Mouse (Mus musculus): ENCODE measurements around the gene Ino80d. TPM values are rescaled to one million over a fixed set of nuclear protein-coding genes. Genes with fewer than 3 reads are reported as not detected.
A peak's percentile ranks its signal among the peaks of the same experiment; 100 is the strongest.

Ino80d gene
- polyA plus RNA-seq, 1 experiment: 11.5 TPM

DNA sequence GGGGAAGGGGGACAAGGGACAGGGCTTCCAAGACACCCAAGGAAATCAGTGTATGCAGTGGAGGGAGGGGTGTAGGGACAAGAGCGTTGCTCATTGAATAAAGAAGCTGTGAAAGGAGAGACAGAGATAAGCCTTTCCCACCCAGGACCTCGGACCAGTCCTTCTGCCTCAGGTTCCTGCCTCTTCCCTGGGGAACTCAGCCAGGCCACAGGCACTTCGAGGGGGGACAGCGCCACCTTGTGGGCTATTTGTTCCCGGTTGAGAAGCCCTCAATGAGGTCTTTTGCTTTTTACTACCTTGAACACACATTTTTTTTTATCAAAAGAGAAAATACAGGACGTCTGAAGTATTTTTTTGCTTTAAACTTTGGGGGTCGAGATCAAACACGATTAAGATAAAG, 185.0 kb downstream of the Ino80d start:
- 0 out of 2 replicates have a peak, but pooled peaks cover 1% of the 10 kb centered on the region for H3K4me1 ChIP-seq (ENCODE audit: control insufficient read depth, insufficient read depth, insufficient read length, low read length)
- 8% methylated on average over 8 of the region's 8 CpGs for WGBS

DNA sequence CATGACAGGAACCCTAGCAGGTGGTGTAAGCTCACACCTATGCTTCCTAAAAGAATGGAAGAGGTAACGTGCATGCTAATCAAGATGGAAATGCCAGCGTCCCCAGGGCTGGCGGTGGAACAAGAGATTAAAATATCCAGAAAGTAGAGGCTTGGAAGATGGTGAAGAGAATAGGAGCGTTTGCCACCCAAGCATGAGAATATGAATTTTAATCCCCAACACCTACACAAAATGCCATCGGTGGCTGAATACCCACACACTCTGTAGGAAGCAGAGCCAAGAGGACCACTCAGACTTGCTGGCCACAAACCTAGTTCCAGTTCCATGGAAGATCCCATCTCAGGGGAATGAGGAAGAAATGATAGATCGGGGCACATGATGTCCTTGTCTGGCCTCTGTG, 195.2 kb downstream of the Ino80d start:
- H3K4me3 ChIP-seq (ENCODE audit: low read depth, low read length): no peak overlapping the region
- no peaks in the 10 kb centered on the region for H3K4me1 ChIP-seq (ENCODE audit: control insufficient read depth, insufficient read depth, insufficient read length, low read length)
- TF ChIP-seq CTCF (IDR thresholded peaks at IDR 0.05; ENCODE audit: extremely low read depth, insufficient read length, insufficient replicate concordance, low read depth, low read length) (no peak), POLR2A (IDR thresholded peaks at IDR 0.05; ENCODE audit: low read depth, low read length) (no peak)
- H3K27ac ChIP-seq (ENCODE audit: insufficient read depth, low read depth, low read length): no peak overlapping the region
- H3K36me3 ChIP-seq (ENCODE audit: control insufficient read depth, insufficient read depth, low read length): no peaks in the 10 kb centered on the region
- 89% methylated on average over 6 of the region's 6 CpGs for WGBS
- H3K27me3 ChIP-seq (ENCODE audit: control insufficient read depth, insufficient read depth, low read length): no peaks in the 10 kb centered on the region

More for the DNA sequence above, 185.0 kb downstream of the Ino80d start:
- H3K27ac ChIP-seq (ENCODE audit: insufficient read depth, low read depth, low read length): no peak overlapping the region
- TF ChIP-seq CTCF (IDR thresholded peaks at IDR 0.05; ENCODE audit: extremely low read depth, insufficient read length, insufficient replicate concordance, low read depth, low read length) (peak; percentile 74), POLR2A (IDR thresholded peaks at IDR 0.05; ENCODE audit: low read depth, low read length) (no peak)
- no peak overlapping the region for H3K4me3 ChIP-seq (ENCODE audit: low read depth, low read length)
- H3K36me3 ChIP-seq (ENCODE audit: control insufficient read depth, insufficient read depth, low read length): no peaks in the 10 kb centered on the region
- no peaks in the 10 kb centered on the region for H3K27me3 ChIP-seq (ENCODE audit: control insufficient read depth, insufficient read depth, low read length)

DNA sequence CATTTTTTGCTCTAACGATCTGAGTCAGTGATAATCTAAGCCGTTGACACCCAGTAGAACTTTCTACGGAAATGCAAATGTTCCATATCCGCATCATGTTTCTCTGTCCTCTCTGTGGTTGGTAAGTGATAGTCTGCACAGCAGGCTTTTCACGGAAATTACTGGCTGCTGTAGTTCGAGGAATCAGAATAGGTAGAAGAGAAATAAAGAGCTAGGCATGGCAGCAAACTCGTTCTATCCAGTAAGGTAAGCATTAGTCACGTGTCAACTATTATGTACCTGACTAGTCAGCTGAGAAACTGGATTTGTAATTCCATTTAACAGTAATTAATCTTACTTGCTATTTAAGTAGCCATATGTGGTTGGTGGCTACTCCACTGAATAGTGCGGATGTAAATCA, 197.9 kb downstream of the Ino80d start:
- no peaks in the 10 kb centered on the region for H3K27me3 ChIP-seq (ENCODE audit: control insufficient read depth, insufficient read depth, low read length)
- H3K4me1 ChIP-seq (ENCODE audit: control insufficient read depth, insufficient read depth, insufficient read length, low read length): no peaks in the 10 kb centered on the region
- H3K4me3 ChIP-seq (ENCODE audit: low read depth, low read length): no peak overlapping the region
- H3K27ac ChIP-seq (ENCODE audit: insufficient read depth, low read depth, low read length): no peak overlapping the region
- TF ChIP-seq CTCF (IDR thresholded peaks at IDR 0.05; ENCODE audit: extremely low read depth, insufficient read length, insufficient replicate concordance, low read depth, low read length) (no peak), POLR2A (IDR thresholded peaks at IDR 0.05; ENCODE audit: low read depth, low read length) (no peak)
- H3K36me3 ChIP-seq (ENCODE audit: control insufficient read depth, insufficient read depth, low read length): no peaks in the 10 kb centered on the region
- WGBS: 81% methylated on average over 9 of the region's 9 CpGs

DNA sequence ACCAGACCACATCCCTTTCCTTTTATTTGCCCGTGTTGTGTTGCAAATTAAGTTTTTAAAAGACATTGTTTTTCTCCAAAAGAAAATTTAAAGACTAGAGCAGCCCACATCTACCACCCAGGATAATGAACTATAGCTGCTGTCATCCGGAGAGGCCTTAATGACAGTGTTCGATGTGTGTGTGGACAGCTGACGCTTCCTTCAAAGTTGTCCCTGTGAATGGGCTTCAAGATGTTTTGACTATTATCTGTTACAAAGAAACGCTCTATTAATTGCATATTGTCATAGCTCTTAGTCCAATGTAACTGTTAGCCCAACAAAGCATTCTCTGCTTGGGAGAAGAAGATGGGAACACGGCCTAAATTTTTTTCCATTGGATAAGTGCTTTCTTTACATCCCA, 200.0 kb downstream of the Ino80d start:
- no peaks in the 10 kb centered on the region for H3K27me3 ChIP-seq (ENCODE audit: control insufficient read depth, insufficient read depth, low read length)
- no peak overlapping the region for H3K4me3 ChIP-seq (ENCODE audit: low read depth, low read length)

DNA sequence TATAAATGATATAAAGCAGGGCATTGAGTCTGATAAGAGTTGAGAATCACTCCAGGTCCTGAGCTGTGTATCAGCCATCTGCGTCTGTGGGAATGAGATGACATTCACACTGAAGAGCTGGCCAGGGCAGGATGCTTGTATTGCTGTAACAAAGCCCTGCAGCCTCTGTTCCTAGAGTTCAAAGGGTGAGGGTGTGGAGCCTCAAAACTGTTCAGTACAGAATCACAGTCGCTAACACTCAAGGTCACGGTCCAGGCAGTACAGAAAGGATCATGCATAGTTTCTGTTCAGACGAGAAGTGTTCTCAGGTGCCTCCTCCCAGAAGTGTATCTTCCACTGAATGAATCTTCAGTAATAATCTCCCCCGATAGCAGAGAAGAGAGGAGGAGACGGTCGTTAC, 203.0 kb downstream of the Ino80d start:
- Histone ChIP-seq H3K27ac (ENCODE audit: insufficient read depth, low read depth, low read length) (no peak overlapping the region), H3K4me3 (ENCODE audit: low read depth, low read length) (no peak overlapping the region), H3K4me1 (ENCODE audit: control insufficient read depth, insufficient read depth, insufficient read length, low read length) (no peaks in the 10 kb centered on the region), H3K27me3 (ENCODE audit: control insufficient read depth, insufficient read depth, low read length) (no peaks in the 10 kb centered on the region), H3K36me3 (ENCODE audit: control insufficient read depth, insufficient read depth, low read length) (no peaks in the 10 kb centered on the region)
- TF ChIP-seq CTCF (IDR thresholded peaks at IDR 0.05; ENCODE audit: extremely low read depth, insufficient read length, insufficient replicate concordance, low read depth, low read length): no peak
- no peak for TF ChIP-seq POLR2A (IDR thresholded peaks at IDR 0.05; ENCODE audit: low read depth, low read length)
- WGBS: 48% methylated on average over 7 of the region's 7 CpGs

More for the DNA sequence above, 200.0 kb downstream of the Ino80d start:
- H3K36me3 ChIP-seq (ENCODE audit: control insufficient read depth, insufficient read depth, low read length): no peaks in the 10 kb centered on the region
- 88% methylated on average over 6 of the region's 6 CpGs for WGBS
- no peaks in the 10 kb centered on the region for H3K4me1 ChIP-seq (ENCODE audit: control insufficient read depth, insufficient read depth, insufficient read length, low read length)
- H3K27ac ChIP-seq (ENCODE audit: insufficient read depth, low read depth, low read length): no peak overlapping the region
- TF ChIP-seq POLR2A (IDR thresholded peaks at IDR 0.05; ENCODE audit: low read depth, low read length) (no peak), CTCF (IDR thresholded peaks at IDR 0.05; ENCODE audit: extremely low read depth, insufficient read length, insufficient replicate concordance, low read depth, low read length) (no peak)

DNA sequence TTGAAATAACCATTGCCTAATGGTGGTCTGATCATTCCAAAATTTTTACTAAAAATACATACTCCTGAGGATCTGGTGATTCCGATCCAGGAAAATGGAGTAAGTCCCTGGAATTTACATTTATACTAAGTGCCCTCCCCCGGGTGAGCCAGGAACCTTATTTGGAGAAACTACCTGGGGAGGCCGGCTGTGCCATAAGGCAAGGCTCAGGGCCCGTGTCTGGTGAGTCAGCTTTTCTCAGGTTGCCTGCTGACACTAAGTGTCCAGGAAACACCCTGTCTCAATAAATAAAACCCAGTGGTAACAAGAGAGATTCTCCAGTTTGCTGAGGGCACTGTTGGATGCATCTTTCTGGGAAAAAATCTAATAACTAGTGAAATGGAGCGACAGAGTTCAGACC, 205.3 kb downstream of the Ino80d start:
- H3K27me3 ChIP-seq (ENCODE audit: control insufficient read depth, insufficient read depth, low read length): no peaks in the 10 kb centered on the region
- WGBS: 82% methylated on average over 5 of the region's 5 CpGs
- H3K36me3 ChIP-seq (ENCODE audit: control insufficient read depth, insufficient read depth, low read length): no peaks in the 10 kb centered on the region
- no peak for TF ChIP-seq CTCF (IDR thresholded peaks at IDR 0.05; ENCODE audit: extremely low read depth, insufficient read length, insufficient replicate concordance, low read depth, low read length)
- no peak for TF ChIP-seq POLR2A (IDR thresholded peaks at IDR 0.05; ENCODE audit: low read depth, low read length)
- no peak overlapping the region for H3K4me3 ChIP-seq (ENCODE audit: low read depth, low read length)
- H3K27ac ChIP-seq (ENCODE audit: insufficient read depth, low read depth, low read length): no peak overlapping the region
- H3K4me1 ChIP-seq (ENCODE audit: control insufficient read depth, insufficient read depth, insufficient read length, low read length): no peaks in the 10 kb centered on the region

DNA sequence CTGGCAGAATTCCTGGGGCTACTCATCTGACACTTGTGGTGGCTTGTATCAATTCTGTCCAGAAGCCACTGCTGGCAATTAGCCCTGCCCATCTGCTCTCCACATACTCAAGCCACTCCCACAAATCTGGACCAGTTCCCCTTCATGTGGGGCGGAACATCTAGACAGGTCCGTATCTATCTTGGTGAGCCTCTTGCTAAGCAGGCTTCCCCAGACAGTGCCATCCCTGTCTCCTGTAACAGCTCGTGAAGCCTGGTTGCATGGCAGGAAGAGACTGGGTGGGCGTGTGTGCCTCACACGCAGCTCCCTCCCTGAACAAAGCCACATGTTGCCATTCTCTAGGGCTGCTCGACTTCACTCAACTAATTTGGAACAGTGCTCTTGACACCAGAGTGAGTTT, 206.0 kb downstream of the Ino80d start:
- Histone ChIP-seq H3K4me1 (ENCODE audit: control insufficient read depth, insufficient read depth, insufficient read length, low read length) (no peaks in the 10 kb centered on the region), H3K36me3 (ENCODE audit: control insufficient read depth, insufficient read depth, low read length) (no peaks in the 10 kb centered on the region), H3K27ac (ENCODE audit: insufficient read depth, low read depth, low read length) (no peak overlapping the region), H3K4me3 (ENCODE audit: low read depth, low read length) (no peak overlapping the region), H3K27me3 (ENCODE audit: control insufficient read depth, insufficient read depth, low read length) (no peaks in the 10 kb centered on the region)
- WGBS: 68% methylated on average over 6 of the region's 6 CpGs
- TF ChIP-seq POLR2A (IDR thresholded peaks at IDR 0.05; ENCODE audit: low read depth, low read length) (no peak), CTCF (IDR thresholded peaks at IDR 0.05; ENCODE audit: extremely low read depth, insufficient read length, insufficient replicate concordance, low read depth, low read length) (no peak)

Other genes with a start within 250 kb of the Ino80d start
- gene Eef1b2, start 62.2 kb upstream of the Ino80d start, polyA plus RNA-seq (2012; rRNA removed): 261 and 396 TPM in 2 replicates
- 11.2 and 19.9 TPM in 2 replicates for gene Ndufs1, start 62.2 kb upstream of the Ino80d start, polyA plus RNA-seq (2012; rRNA removed)
- gene Gpr1, start 99.9 kb upstream of the Ino80d start, polyA plus RNA-seq (2012; rRNA removed): 0.06 TPM in 1 of 2 replicates, not detected in the other
- gene Zdbf2, start 158.6 kb upstream of the Ino80d start, polyA plus RNA-seq (2012; rRNA removed): 0.01 TPM in 1 of 2 replicates, not detected in the other